Mouse (Mus musculus): ENCODE data around the gene Faxc. TPM values are rescaled to one million over a fixed set of nuclear protein-coding genes. Genes with fewer than 3 reads are reported as not detected.
A peak's percentile ranks its signal among the peaks of the same experiment; 100 is the strongest.

Faxc gene
- polyA plus RNA-seq, 1 experiment from 2014 or later = 15.7 TPM

- H3K4me1 ChIP-seq (ENCODE audit: control insufficient read depth, insufficient read depth, low read length) = no peaks in the 10 kb centered on the region
- no peaks in the 10 kb centered on the region for H3K9me3 ChIP-seq (replicated peaks; ENCODE audit: control insufficient read depth, low read length)
- H3K9ac ChIP-seq (replicated peaks; ENCODE audit: low read length) = no peak overlapping the region
- H3K27me3 ChIP-seq (ENCODE audit: control insufficient read depth, insufficient read depth, low read length) = no peaks in the 10 kb centered on the region
- no peak overlapping the region for H3K27ac ChIP-seq (replicated peaks; ENCODE audit: low read depth, low read length)
- H3K36me3 ChIP-seq (replicated peaks; ENCODE audit: control insufficient read depth, insufficient read depth, low read depth, low read length) = no peaks in the 10 kb centered on the region; the same call in 1 of the 2 replicates
- peak; percentile 67 for DNase-seq (ENCODE audit: low spot score)
- no peak overlapping the region for H3K4me3 ChIP-seq (ENCODE audit: low read depth, low read length)
- 43% methylated on average over 6 of the region's 6 CpGs for WGBS
- H3K4me2 ChIP-seq (ENCODE audit: low read depth, low read length) = no peak overlapping the region
- no peak for ATAC-seq (replicated peaks; ENCODE audit: insufficient number of reproducible peaks, low FRiP score, low TSS enrichment, low read depth)
Measured at GRCm38 (mm10) chr4:21951444-21951843, 20.3 kb downstream of the Faxc start.

- ATAC-seq (replicated peaks; ENCODE audit: insufficient number of reproducible peaks, low FRiP score, low TSS enrichment, low read depth) (no peak), DNase-seq (ENCODE audit: low spot score) (no peak)
- H3K27me3 ChIP-seq (ENCODE audit: control insufficient read depth, insufficient read depth, low read length) = no peaks in the 10 kb centered on the region
- no peak overlapping the region for H3K4me2 ChIP-seq (ENCODE audit: low read depth, low read length)
- H3K27ac ChIP-seq (replicated peaks; ENCODE audit: low read depth, low read length) = no peak overlapping the region
- 68% methylated on average over 2 of the region's 2 CpGs for WGBS
- H3K4me3 ChIP-seq (ENCODE audit: low read depth, low read length) = no peak overlapping the region
- no peak overlapping the region for H3K9ac ChIP-seq (replicated peaks; ENCODE audit: low read length)
- no peaks in the 10 kb centered on the region for H3K9me3 ChIP-seq (replicated peaks; ENCODE audit: control insufficient read depth, low read length)
- H3K36me3 ChIP-seq (replicated peaks; ENCODE audit: control insufficient read depth, insufficient read depth, low read depth, low read length) = no peaks in the 10 kb centered on the region; the same call in 1 of the 2 replicates
- no peaks in the 10 kb centered on the region for H3K4me1 ChIP-seq (ENCODE audit: control insufficient read depth, insufficient read depth, low read length)
Measured at GRCm38 (mm10) chr4:21952255-21952654, 21.1 kb downstream of the Faxc start.

- no peaks in the 10 kb centered on the region for H3K4me1 ChIP-seq (ENCODE audit: control insufficient read depth, insufficient read depth, low read length)
- H3K9me3 ChIP-seq (replicated peaks; ENCODE audit: control insufficient read depth, low read length) = no peaks in the 10 kb centered on the region
- H3K9ac ChIP-seq (replicated peaks; ENCODE audit: low read length) = no peak overlapping the region
- DNase-seq (ENCODE audit: low spot score) (peak; percentile 68), ATAC-seq (replicated peaks; ENCODE audit: insufficient number of reproducible peaks, low FRiP score, low TSS enrichment, low read depth) (no peak)
- H3K36me3 ChIP-seq (replicated peaks; ENCODE audit: control insufficient read depth, insufficient read depth, low read depth, low read length) = no peaks in the 10 kb centered on the region; the same call in 1 of the 2 replicates
- no peak overlapping the region for H3K4me3 ChIP-seq (ENCODE audit: low read depth, low read length)
- no peak overlapping the region for H3K27ac ChIP-seq (replicated peaks; ENCODE audit: low read depth, low read length)
- no peaks in the 10 kb centered on the region for H3K27me3 ChIP-seq (ENCODE audit: control insufficient read depth, insufficient read depth, low read length)
- 60% methylated on average over 7 of the region's 7 CpGs for WGBS
- no peak overlapping the region for H3K4me2 ChIP-seq (ENCODE audit: low read depth, low read length)
Measured at GRCm38 (mm10) chr4:21957570-21958321, 26.6 kb downstream of the Faxc start.

- Histone ChIP-seq H3K9ac (replicated peaks; ENCODE audit: low read length) (no peak overlapping the region), H3K27ac (replicated peaks; ENCODE audit: low read depth, low read length) (no peak overlapping the region), H3K27me3 (ENCODE audit: control insufficient read depth, insufficient read depth, low read length) (no peaks in the 10 kb centered on the region), H3K4me2 (ENCODE audit: low read depth, low read length) (no peak overlapping the region), H3K9me3 (replicated peaks; ENCODE audit: control insufficient read depth, low read length) (no peaks in the 10 kb centered on the region), H3K4me1 (ENCODE audit: control insufficient read depth, insufficient read depth, low read length) (no peaks in the 10 kb centered on the region), H3K4me3 (ENCODE audit: low read depth, low read length) (no peak overlapping the region), H3K36me3 (replicated peaks; ENCODE audit: control insufficient read depth, insufficient read depth, low read depth, low read length) (no peaks in the 10 kb centered on the region; the same call in 1 of the 2 replicates)
- ATAC-seq (replicated peaks; ENCODE audit: insufficient number of reproducible peaks, low FRiP score, low TSS enrichment, low read depth) (no peak), DNase-seq (ENCODE audit: low spot score) (no peak)
- 56% methylated on average over 1 of the region's 1 CpGs for WGBS
Measured at GRCm38 (mm10) chr4:21971949-21972348, 40.8 kb downstream of the Faxc start.

GRCm38 (mm10) chr4:21974126-21974525 is 43.0 kb downstream of the Faxc start:
- DNase-seq (ENCODE audit: low spot score) = no peak
- H3K4me1 ChIP-seq (ENCODE audit: control insufficient read depth, insufficient read depth, low read length) = no peaks in the 10 kb centered on the region
- H3K27me3 ChIP-seq (ENCODE audit: control insufficient read depth, insufficient read depth, low read length) = no peaks in the 10 kb centered on the region
- 52% methylated on average over 3 of the region's 3 CpGs for WGBS
- H3K9ac ChIP-seq (replicated peaks; ENCODE audit: low read length) = no peak overlapping the region
- no peak overlapping the region for H3K27ac ChIP-seq (replicated peaks; ENCODE audit: low read depth, low read length)
- H3K4me2 ChIP-seq (ENCODE audit: low read depth, low read length) = no peak overlapping the region
- H3K9me3 ChIP-seq (replicated peaks; ENCODE audit: control insufficient read depth, low read length) = no peaks in the 10 kb centered on the region
- H3K4me3 ChIP-seq (ENCODE audit: low read depth, low read length) = no peak overlapping the region
- no peak for ATAC-seq (replicated peaks; ENCODE audit: insufficient number of reproducible peaks, low FRiP score, low TSS enrichment, low read depth)
- H3K36me3 ChIP-seq (replicated peaks; ENCODE audit: control insufficient read depth, insufficient read depth, low read depth, low read length) = no peaks in the 10 kb centered on the region; the same call in 1 of the 2 replicates

GRCm38 (mm10) chr4:21980471-21980870 is 49.3 kb downstream of the Faxc start:
- Histone ChIP-seq H3K9ac (replicated peaks; ENCODE audit: low read length) (no peak overlapping the region), H3K4me2 (ENCODE audit: low read depth, low read length) (no peak overlapping the region), H3K36me3 (replicated peaks; ENCODE audit: control insufficient read depth, insufficient read depth, low read depth, low read length) (no peaks in the 10 kb centered on the region; the same call in 1 of the 2 replicates), H3K27ac (replicated peaks; ENCODE audit: low read depth, low read length) (no peak overlapping the region), H3K4me3 (ENCODE audit: low read depth, low read length) (no peak overlapping the region), H3K27me3 (ENCODE audit: control insufficient read depth, insufficient read depth, low read length) (no peaks in the 10 kb centered on the region), H3K4me1 (ENCODE audit: control insufficient read depth, insufficient read depth, low read length) (no peaks in the 10 kb centered on the region), H3K9me3 (replicated peaks; ENCODE audit: control insufficient read depth, low read length) (no peaks in the 10 kb centered on the region)
- ATAC-seq (replicated peaks; ENCODE audit: insufficient number of reproducible peaks, low FRiP score, low TSS enrichment, low read depth) (no peak), DNase-seq (ENCODE audit: low spot score) (no peak)
- WGBS = 69% methylated on average over 4 of the region's 4 CpGs

GRCm38 (mm10) chr4:21982449-21982848 is 51.3 kb downstream of the Faxc start:
- no peak overlapping the region for H3K9ac ChIP-seq (replicated peaks; ENCODE audit: low read length)
- H3K9me3 ChIP-seq (replicated peaks; ENCODE audit: control insufficient read depth, low read length) = no peaks in the 10 kb centered on the region
- no peak for DNase-seq (ENCODE audit: low spot score)
- no peak overlapping the region for H3K4me3 ChIP-seq (ENCODE audit: low read depth, low read length)
- ATAC-seq (replicated peaks; ENCODE audit: insufficient number of reproducible peaks, low FRiP score, low TSS enrichment, low read depth) = no peak
- H3K4me2 ChIP-seq (ENCODE audit: low read depth, low read length) = no peak overlapping the region
- 91% methylated on average over 9 of the region's 9 CpGs for WGBS
- H3K27me3 ChIP-seq (ENCODE audit: control insufficient read depth, insufficient read depth, low read length) = no peaks in the 10 kb centered on the region
- H3K4me1 ChIP-seq (ENCODE audit: control insufficient read depth, insufficient read depth, low read length) = no peaks in the 10 kb centered on the region; the same call in 1 of the 2 replicates
- H3K27ac ChIP-seq (replicated peaks; ENCODE audit: low read depth, low read length) = no peak overlapping the region
- no peaks in the 10 kb centered on the region for H3K36me3 ChIP-seq (replicated peaks; ENCODE audit: control insufficient read depth, insufficient read depth, low read depth, low read length)

- H3K36me3 ChIP-seq (replicated peaks; ENCODE audit: control insufficient read depth, insufficient read depth, low read depth, low read length) = no peaks in the 10 kb centered on the region
- no peaks in the 10 kb centered on the region for H3K9me3 ChIP-seq (replicated peaks; ENCODE audit: control insufficient read depth, low read length)
- H3K4me2 ChIP-seq (ENCODE audit: low read depth, low read length) = no peak overlapping the region
- H3K4me1 ChIP-seq (ENCODE audit: control insufficient read depth, insufficient read depth, low read length) = no peaks in the 10 kb centered on the region; the same call in 1 of the 2 replicates
- H3K4me3 ChIP-seq (ENCODE audit: low read depth, low read length) = no peak overlapping the region
- 38% methylated on average over 8 of the region's 8 CpGs for WGBS
- ATAC-seq (replicated peaks; ENCODE audit: insufficient number of reproducible peaks, low FRiP score, low TSS enrichment, low read depth) (no peak), DNase-seq (ENCODE audit: low spot score) (peak; percentile 53)
- no peaks in the 10 kb centered on the region for H3K27me3 ChIP-seq (ENCODE audit: control insufficient read depth, insufficient read depth, low read length)
- H3K27ac ChIP-seq (replicated peaks; ENCODE audit: low read depth, low read length) = peak overlapping the region; percentile 70
- no peak overlapping the region for H3K9ac ChIP-seq (replicated peaks; ENCODE audit: low read length)
Measured at GRCm38 (mm10) chr4:21986857-21987256, 55.7 kb downstream of the Faxc start.
